Mouse (Mus musculus) embryonic facial prominence, embryonic 12.5 days (tissue): ENCODE data around the gene Trp53tg5. TPM values are rescaled to one million over a fixed set of nuclear protein-coding genes. Genes with fewer than 3 reads are reported as not detected.
A peak's percentile ranks its signal among the peaks of the same experiment; 100 is the strongest.

Source experiments
- ATAC-seq: fragments of 200-750 bp; cut with Nextera tagmentation; 2 replicates; pipeline ENCODE4 v1.8.0; 2017; ENCODE audit not compliant: insufficient number of reproducible peaks, insufficient read depth, low FRiP score, low TSS enrichment
- H3K27ac ChIP-seq: fragments of 300-500 bp; sonication (generic); 2 replicates; pipeline ENCODE4 v1.5.1; 2016; ENCODE audit warnings: mild to moderate bottlenecking
- H3K27me3 ChIP-seq: fragments of 300-500 bp; sonication (generic); 2 replicates; pipeline ENCODE4 v1.6.1; 2016; ENCODE audit warnings: mild to moderate bottlenecking, moderate library complexity
- H3K36me3 ChIP-seq: fragments of 300-500 bp; sonication (generic); 2 replicates; pipeline ENCODE4 v1.6.1; 2016; ENCODE audit warnings: mild to moderate bottlenecking
- H3K4me1 ChIP-seq: fragments of 300-500 bp; sonication (generic); 2 replicates; pipeline ENCODE4 v1.6.1; 2016
- H3K4me2 ChIP-seq: fragments of 300-500 bp; sonication (generic); replicated peaks from 2 replicates; pipeline ENCODE4 v1.6.1; 2016; ENCODE audit warnings: mild to moderate bottlenecking, moderate library complexity
- H3K4me3 ChIP-seq: fragments of 300-500 bp; sonication (generic); 2 replicates; pipeline ENCODE4 v1.5.1; 2016; ENCODE audit warnings: mild to moderate bottlenecking
- H3K9ac ChIP-seq: fragments of 300-500 bp; sonication (generic); 2 replicates; pipeline ENCODE4 v1.6.1; 2016; ENCODE audit warnings: mild to moderate bottlenecking, moderate library complexity
- H3K9me3 ChIP-seq: fragments of 300-500 bp; sonication (generic); 2 replicates; pipeline ENCODE4 v1.6.1; 2016; ENCODE audit warnings: mild to moderate bottlenecking, moderate library complexity
- WGBS: fragments of 180-500 bp; shearing (Covaris S2); methylation state at CpG from one replicate; pipeline ENCODE4 v1.1.7; 2016; 5-methylcytosine and 5-hydroxymethylcytosine counted together
- polyA plus RNA-seq: library from polyadenylated mRNA; unstranded; fragments of >200 nt; fragmentation: Nextera tagmentation; extraction: Ambion mirVana; gene quantifications from 2 replicates; pipeline ENCODE4 v1.2.1, GENCODE M21; 2016

Trp53tg5 gene
- polyA plus RNA-seq, 1 experiment from 2014 or later = not detected

- H3K4me3 ChIP-seq = no peak overlapping the region
- no peak overlapping the region for H3K9ac ChIP-seq
- 68% methylated on average over 12 of the region's 14 CpGs for WGBS
- ATAC-seq = no peak
- no peaks in the 10 kb centered on the region for H3K4me1 ChIP-seq
- no peak overlapping the region for H3K4me2 ChIP-seq
- H3K27me3 ChIP-seq = no peaks in the 10 kb centered on the region
- no peaks in the 10 kb centered on the region for H3K9me3 ChIP-seq
- no peaks in the 10 kb centered on the region for H3K36me3 ChIP-seq
- H3K27ac ChIP-seq = no peak overlapping the region
Measured at GRCm38 (mm10) chr2:164512121-164512909, 38.8 kb upstream of the Trp53tg5 start.

- H3K9ac ChIP-seq = no peak overlapping the region
- no peak overlapping the region for H3K4me2 ChIP-seq
- no peaks in the 10 kb centered on the region for H3K27me3 ChIP-seq
- H3K27ac ChIP-seq = 0 out of 2 replicates have a peak overlapping the region, but pooled peaks have one; percentile 23
- peaks cover 12% of the 10 kb centered on the region for H3K36me3 ChIP-seq
- 33% methylated on average over 4 of the region's 5 CpGs for WGBS
- ATAC-seq = no peak
- no peaks in the 10 kb centered on the region for H3K4me1 ChIP-seq
- H3K4me3 ChIP-seq = no peak overlapping the region
- no peaks in the 10 kb centered on the region for H3K9me3 ChIP-seq
Measured at GRCm38 (mm10) chr2:164510621-164511190, 37.2 kb upstream of the Trp53tg5 start.

GRCm38 (mm10) chr2:164507811-164508210, 34.3 kb upstream of the Trp53tg5 start:
- Histone ChIP-seq H3K36me3 (peaks cover 36% of the 10 kb centered on the region), H3K4me2 (no peak overlapping the region), H3K4me1 (no peaks in the 10 kb centered on the region), H3K4me3 (no peak overlapping the region), H3K9ac (no peak overlapping the region), H3K27ac (no peak overlapping the region), H3K9me3 (0 out of 2 replicates have a peak, but pooled peaks cover 6% of the 10 kb centered on the region), H3K27me3 (no peaks in the 10 kb centered on the region)
- WGBS = 85% methylated on average over 19 of the region's 19 CpGs
- no peak for ATAC-seq

GRCm38 (mm10) chr2:164505619-164506347, 32.3 kb upstream of the Trp53tg5 start:
- Histone ChIP-seq H3K4me1 (no peaks in the 10 kb centered on the region), H3K36me3 (peaks cover 54% of the 10 kb centered on the region), H3K9ac (no peak overlapping the region), H3K9me3 (0 out of 2 replicates have a peak, but pooled peaks cover 6% of the 10 kb centered on the region), H3K27me3 (no peaks in the 10 kb centered on the region), H3K4me3 (no peak overlapping the region), H3K27ac (no peak overlapping the region), H3K4me2 (no peak overlapping the region)
- no peak for ATAC-seq
- WGBS = 91% methylated on average over 4 of the region's 4 CpGs

- 95% methylated on average over 3 of the region's 3 CpGs for WGBS
- peaks cover 62% of the 10 kb centered on the region for H3K36me3 ChIP-seq
Measured at GRCm38 (mm10) chr2:164504919-164505318, 31.4 kb upstream of the Trp53tg5 start.

GRCm38 (mm10) chr2:164500511-164500910, 27.0 kb upstream of the Trp53tg5 start:
- peaks cover 52% of the 10 kb centered on the region for H3K36me3 ChIP-seq
- no peak overlapping the region for H3K4me3 ChIP-seq
- 0 out of 2 replicates have a peak, but pooled peaks cover 6% of the 10 kb centered on the region for H3K9me3 ChIP-seq
- no peak overlapping the region for H3K27ac ChIP-seq
- 91% methylated on average over 7 of the region's 7 CpGs for WGBS
- no peak overlapping the region for H3K4me2 ChIP-seq
- no peak for ATAC-seq
- no peak overlapping the region for H3K9ac ChIP-seq
- peaks cover 6% of the 10 kb centered on the region for H3K4me1 ChIP-seq
- no peaks in the 10 kb centered on the region for H3K27me3 ChIP-seq

More at GRCm38 (mm10) chr2:164504919-164505318, 31.4 kb upstream of the Trp53tg5 start:
- H3K4me3 ChIP-seq = no peak overlapping the region
- H3K9ac ChIP-seq = no peak overlapping the region
- no peak overlapping the region for H3K27ac ChIP-seq
- no peaks in the 10 kb centered on the region for H3K27me3 ChIP-seq
- H3K9me3 ChIP-seq = 0 out of 2 replicates have a peak, but pooled peaks cover 6% of the 10 kb centered on the region
- ATAC-seq = no peak
- H3K4me2 ChIP-seq = no peak overlapping the region
- H3K4me1 ChIP-seq = no peaks in the 10 kb centered on the region

GRCm38 (mm10) chr2:164499317-164499716, 25.8 kb upstream of the Trp53tg5 start:
- WGBS = 72% methylated on average over 5 of the region's 5 CpGs
- H3K36me3 ChIP-seq = peaks cover 42% of the 10 kb centered on the region

GRCm38 (mm10) chr2:164497691-164498268, 24.3 kb upstream of the Trp53tg5 start:
- ATAC-seq = 0 out of 2 replicates have a peak, but pooled peaks have one; percentile 30
- no peak overlapping the region for H3K27ac ChIP-seq

More at GRCm38 (mm10) chr2:164499317-164499716, 25.8 kb upstream of the Trp53tg5 start:
- no peak overlapping the region for H3K27ac ChIP-seq
- ATAC-seq = no peak
- no peak overlapping the region for H3K9ac ChIP-seq
- no peaks in the 10 kb centered on the region for H3K27me3 ChIP-seq
- peaks cover 6% of the 10 kb centered on the region for H3K4me1 ChIP-seq
- no peaks in the 10 kb centered on the region for H3K9me3 ChIP-seq
- no peak overlapping the region for H3K4me3 ChIP-seq
- no peak overlapping the region for H3K4me2 ChIP-seq

GRCm38 (mm10) chr2:164496847-164497690, 23.5 kb upstream of the Trp53tg5 start, which contains the start of gene Pigt:
Gene Pigt, plus strand, starts transcription at chr2:164497520.
- Histone ChIP-seq H3K27me3 (no peaks in the 10 kb centered on the region), H3K9me3 (no peaks in the 10 kb centered on the region), H3K4me2 (peak within 1 kb of the TSS; percentile 92), H3K27ac (no peak within 1 kb of the TSS), H3K9ac (peak within 1 kb of the TSS; percentile 61), H3K4me1 (peaks cover 6% of the 10 kb centered on the region), H3K4me3 (peak within 1 kb of the TSS; percentile 73), H3K36me3 (peaks cover 21% of the 10 kb centered on the region)
- 4% methylated on average over 43 of the region's 43 CpGs for WGBS
- ATAC-seq = peak; percentile 91

More at GRCm38 (mm10) chr2:164497691-164498268, 24.3 kb upstream of the Trp53tg5 start:
- H3K27me3 ChIP-seq = no peaks in the 10 kb centered on the region
- H3K4me3 ChIP-seq = peak overlapping the region; percentile 73
- 7% methylated on average over 21 of the region's 21 CpGs for WGBS
- H3K4me1 ChIP-seq = peaks cover 6% of the 10 kb centered on the region
- peak overlapping the region; percentile 61 for H3K9ac ChIP-seq
- H3K4me2 ChIP-seq = peak overlapping the region; percentile 92
- no peaks in the 10 kb centered on the region for H3K9me3 ChIP-seq
- H3K36me3 ChIP-seq = peaks cover 28% of the 10 kb centered on the region

GRCm38 (mm10) chr2:164496331-164496730, 22.8 kb upstream of the Trp53tg5 start:
- H3K27me3 ChIP-seq = no peaks in the 10 kb centered on the region
- no peak overlapping the region for H3K4me3 ChIP-seq
- H3K9me3 ChIP-seq = no peaks in the 10 kb centered on the region
- ATAC-seq = no peak
- H3K27ac ChIP-seq = no peak overlapping the region
- peaks cover 6% of the 10 kb centered on the region for H3K4me1 ChIP-seq
- peaks cover 15% of the 10 kb centered on the region for H3K36me3 ChIP-seq
- H3K4me2 ChIP-seq = no peak overlapping the region
- no peak overlapping the region for H3K9ac ChIP-seq
- 45% methylated on average over 1 of the region's 1 CpGs for WGBS
